Mouse (Mus musculus) kidney, adult 2 months (tissue): ENCODE measurements around the gene Pigo.

Source experiments
- CTCF ChIP-seq: fragments of 200-500 bp; conservative IDR thresholded peaks from 2 replicates; pipeline ENCODE4 v1.5.1; 2011; ENCODE audit warnings: low read depth, mild to moderate bottlenecking, control low read depth, low read length, moderate library complexity, mixed read lengths; ENCODE audit not compliant: insufficient read depth, insufficient read length
- POLR2A ChIP-seq: fragments of 200-500 bp; IDR thresholded peaks from one replicate; pipeline ENCODE4 v1.6.1; 2011; ENCODE audit warnings: low read depth, low read length, control low read depth

DNA sequence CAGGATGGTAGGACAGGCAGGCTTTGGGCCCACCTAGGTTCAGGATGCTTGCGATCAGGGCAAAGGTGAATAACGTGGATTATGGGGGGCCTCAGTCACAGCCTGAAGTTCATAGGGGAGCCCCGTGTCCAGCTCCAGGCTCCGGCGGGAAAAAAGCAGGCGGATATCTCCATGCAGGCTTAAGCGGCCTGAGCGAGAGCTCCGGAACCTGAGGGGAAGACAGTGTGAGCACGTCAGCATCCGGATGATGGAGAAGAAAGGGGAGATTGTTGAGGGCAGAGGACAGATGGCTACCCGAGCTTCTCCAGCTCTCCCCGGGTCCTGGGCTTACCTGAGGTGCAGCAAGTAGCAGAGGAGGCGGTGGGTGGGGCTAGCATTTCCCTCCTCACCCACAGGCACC is 7.9 kb upstream of the Pigo start:
- TF ChIP-seq CTCF (no peak), POLR2A (no peak)
